Mouse (Mus musculus) megakaryocyte, embryonic 14.5 days (primary cell): ENCODE measurements around the gene Ppp1r13b.

ENCODE experiments used
- FLI1 ChIP-seq: IDR thresholded peaks from 2 replicates; pipeline ENCODE4 v1.6.1; 2012; ENCODE audit warnings: low read length, inconsistent platforms, mixed read lengths
- GATA1 ChIP-seq: IDR thresholded peaks from 3 replicates; pipeline ENCODE4 v1.6.1; 2012; ENCODE audit warnings: mixed read lengths, low read length, inconsistent platforms, borderline replicate concordance

- no peak for TF ChIP-seq GATA1
- TF ChIP-seq FLI1, result no peak
Measured at GRCm38 (mm10) chr12:111795180-111795895, 112.6 kb downstream of the Ppp1r13b start.
